Mouse (Mus musculus) granulocyte monocyte progenitor cell, adult 5-6 weeks (primary cell): ENCODE results near the gene Ccdc36. TPM values are rescaled to one million over a fixed set of nuclear protein-coding genes. Genes with fewer than 3 reads are reported as not detected.

Experiments
- ATAC-seq: replicated peaks from 2 replicates; pipeline ENCODE4 v1.8.0; 2016; ENCODE audit warnings: mild to moderate bottlenecking, moderate TSS enrichment, inconsistent platforms; ENCODE audit not compliant: poor library complexity, severe bottlenecking
- total RNA-seq, 2 experiments: library from RNA; stranded (forward) in 1 of 2; stranded (reverse) in 1 of 2; fragments of 200-712, 200-1000 nt in 1 of 2; fragments of >200 nt in 1 of 2; fragmentation: Nextera tagmentation in 1 of 2; gene quantifications; 2 replicates each; pipeline ENCODE4 v1.2.3; 2014 to 2017

The Ccdc36 gene
- not detected in 2 replicates for total RNA-seq (2014; fragmentation: Nextera tagmentation)
- 0.72 and 0.90 TPM in 2 replicates for total RNA-seq (2017)

DNA sequence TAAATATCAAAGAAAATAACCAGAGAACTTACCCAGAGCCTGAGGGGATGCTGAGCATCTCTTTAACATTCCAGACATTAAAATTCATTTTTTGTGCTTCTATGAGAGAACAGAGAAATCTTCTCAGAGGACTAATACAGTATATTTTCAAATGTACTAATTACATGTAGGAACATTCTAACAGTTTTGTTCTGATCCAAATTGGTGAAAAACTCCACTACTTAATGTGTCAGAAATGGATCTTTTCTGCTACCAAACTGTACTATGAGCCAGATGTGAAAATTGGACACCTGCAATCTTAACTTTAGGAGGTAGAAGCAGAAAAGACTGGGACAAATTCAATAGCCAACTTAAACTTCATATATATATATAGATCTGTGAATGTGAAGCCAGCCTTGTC is at the start of gene Ccdc36:
Gene Ccdc36 (minus strand): TSS at position 101 of the 400 bp plus-strand sequence.
- ATAC-seq, result no peak

DNA sequence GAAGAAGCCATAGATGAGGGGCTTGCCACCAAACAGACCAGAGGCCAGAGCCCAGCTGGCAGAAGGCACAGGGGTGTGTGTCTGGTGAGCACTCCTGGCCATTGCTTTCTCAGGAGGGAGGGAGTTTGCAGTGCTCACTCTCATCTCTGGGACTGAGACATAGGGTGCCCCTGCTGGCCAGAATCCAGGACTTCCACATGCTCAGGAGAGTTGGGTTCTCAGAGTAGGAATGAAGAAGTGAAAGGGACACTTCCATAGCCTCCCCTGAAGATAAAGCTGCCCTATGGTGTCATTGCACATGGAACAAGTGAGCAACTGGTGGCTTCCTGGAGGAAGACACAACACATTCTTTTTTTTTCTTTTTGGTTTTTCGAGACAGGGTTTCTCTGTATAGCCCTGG is 46.2 kb upstream of the Ccdc36 start:
- ATAC-seq, result peak; percentile 91

DNA sequence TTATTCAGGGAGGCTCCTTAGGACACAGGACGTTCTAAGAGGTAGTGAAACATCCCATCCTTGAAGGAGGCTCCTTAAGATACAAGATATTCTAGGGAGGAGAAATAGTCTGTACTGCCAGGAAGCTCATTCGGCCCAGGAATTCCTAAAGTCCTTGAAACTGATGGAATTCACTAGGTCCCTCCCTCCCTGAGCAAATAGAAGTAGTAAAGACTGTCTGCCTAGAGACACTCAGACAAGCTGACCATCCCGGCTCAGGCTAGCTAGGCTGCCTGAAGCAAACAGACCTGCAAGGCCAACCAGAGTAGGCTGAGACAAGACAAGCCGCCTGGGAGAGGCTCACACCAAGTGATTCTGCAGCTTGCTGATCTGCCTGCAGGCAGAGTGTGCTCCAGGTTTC is 41.6 kb upstream of the Ccdc36 start:
- no peak for ATAC-seq

- ATAC-seq, result no peak
Observed at GRCm38 (mm10) chr9:108469430-108469829, 41.1 kb upstream of the Ccdc36 start.

GRCm38 (mm10) chr9:108466219-108466618 is 37.9 kb upstream of the Ccdc36 start:
- no peak for ATAC-seq

- no peak for ATAC-seq
Observed at GRCm38 (mm10) chr9:108463713-108464112, 35.4 kb upstream of the Ccdc36 start.

DNA sequence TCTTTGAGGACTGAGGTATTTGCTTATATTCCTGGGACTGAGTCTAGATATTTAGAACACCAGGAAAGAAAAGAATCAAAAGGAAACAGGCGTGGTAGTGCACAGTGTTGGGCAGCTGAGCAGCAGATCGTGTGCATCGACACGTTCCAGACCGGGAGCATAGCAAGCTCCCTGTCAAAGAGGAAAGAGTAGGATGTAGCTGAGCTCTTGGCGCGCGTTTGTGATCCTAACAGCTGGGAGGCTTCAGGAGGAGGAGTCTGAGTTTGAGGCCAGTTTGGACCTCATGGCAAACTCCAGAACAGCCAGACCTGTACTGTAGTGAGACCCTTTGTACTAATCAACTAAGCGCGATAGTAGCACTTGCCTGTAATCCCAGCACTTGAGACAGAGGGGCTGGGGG is 33.9 kb upstream of the Ccdc36 start:
- no peak for ATAC-seq

DNA sequence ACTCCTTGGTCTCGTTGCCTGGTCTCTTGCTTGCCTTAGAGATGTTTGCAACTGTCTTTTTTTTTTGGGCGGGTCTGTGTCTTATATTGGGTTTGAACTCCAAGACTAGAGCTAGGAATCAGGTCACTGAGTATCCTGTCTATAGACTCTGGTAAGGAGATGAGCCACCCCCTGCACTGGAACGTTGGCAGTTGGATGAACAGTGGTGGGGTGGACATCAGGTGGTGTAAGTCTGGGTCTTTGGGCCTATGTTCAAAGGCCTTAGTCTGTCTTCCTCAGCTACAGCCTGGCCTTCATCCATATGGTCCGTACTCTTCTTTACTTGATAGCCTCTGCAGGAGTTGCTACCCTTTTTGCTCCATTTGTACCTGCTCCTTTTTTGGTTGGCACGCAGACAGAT is 33.4 kb upstream of the Ccdc36 start:
- no peak for ATAC-seq

GRCm38 (mm10) chr9:108461181-108461631 is 32.9 kb upstream of the Ccdc36 start, which contains the start of gene Klhdc8b:
Gene Klhdc8b, minus strand, starts transcription at chr9:108461581.
- no peak for ATAC-seq

- ATAC-seq, result peak; percentile 90
Observed at GRCm38 (mm10) chr9:108460319-108461178, 32.3 kb upstream of the Ccdc36 start, which contains the start of gene Ccdc71. Gene Ccdc71, plus strand, starts transcription at chr9:108460527.

GRCm38 (mm10) chr9:108459939-108460318 is 31.6 kb upstream of the Ccdc36 start:
- ATAC-seq, result peak; percentile 32

- no peak for ATAC-seq
Observed at GRCm38 (mm10) chr9:108456953-108457352, 28.7 kb upstream of the Ccdc36 start.

GRCm38 (mm10) chr9:108455747-108456571 is 27.7 kb upstream of the Ccdc36 start:
- no peak for ATAC-seq

GRCm38 (mm10) chr9:108454429-108454828 is 26.1 kb upstream of the Ccdc36 start:
- no peak for ATAC-seq

- ATAC-seq, result no peak
Observed at GRCm38 (mm10) chr9:108453458-108453857, 25.2 kb upstream of the Ccdc36 start.

- ATAC-seq, result peak; percentile 13
Observed at GRCm38 (mm10) chr9:108452911-108453310, 24.6 kb upstream of the Ccdc36 start.

DNA sequence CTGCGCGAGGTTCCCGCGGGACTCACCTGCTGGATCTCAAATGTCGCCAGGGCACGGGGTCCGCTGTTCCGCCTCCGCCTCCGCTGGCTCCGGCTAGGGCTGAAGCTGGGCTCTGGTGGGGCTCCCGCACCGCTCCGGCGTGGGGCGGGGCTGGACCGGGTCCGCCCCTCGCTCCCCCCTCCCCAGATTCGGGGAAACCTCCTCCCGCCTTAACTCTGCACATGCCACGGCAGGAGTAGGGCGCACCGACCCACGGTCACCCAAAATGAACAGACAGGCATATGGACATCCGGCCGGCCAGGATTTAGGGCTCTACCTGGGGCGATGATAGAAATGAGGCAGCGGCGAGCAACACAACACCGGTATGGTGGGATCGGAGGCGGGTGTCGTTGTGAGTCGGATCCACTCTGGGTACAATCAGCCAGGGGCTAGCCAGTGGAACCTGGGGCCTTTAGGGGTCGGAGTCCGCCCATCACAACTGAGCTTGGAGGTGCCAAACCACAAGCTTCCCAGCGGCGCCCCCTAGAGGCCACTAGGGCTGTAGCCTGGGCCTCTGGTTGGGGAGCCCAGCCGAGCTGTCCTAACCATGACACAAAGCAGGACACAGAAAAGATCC is 24.1 kb upstream of the Ccdc36 start:
- ATAC-seq, result peak; percentile 86

DNA sequence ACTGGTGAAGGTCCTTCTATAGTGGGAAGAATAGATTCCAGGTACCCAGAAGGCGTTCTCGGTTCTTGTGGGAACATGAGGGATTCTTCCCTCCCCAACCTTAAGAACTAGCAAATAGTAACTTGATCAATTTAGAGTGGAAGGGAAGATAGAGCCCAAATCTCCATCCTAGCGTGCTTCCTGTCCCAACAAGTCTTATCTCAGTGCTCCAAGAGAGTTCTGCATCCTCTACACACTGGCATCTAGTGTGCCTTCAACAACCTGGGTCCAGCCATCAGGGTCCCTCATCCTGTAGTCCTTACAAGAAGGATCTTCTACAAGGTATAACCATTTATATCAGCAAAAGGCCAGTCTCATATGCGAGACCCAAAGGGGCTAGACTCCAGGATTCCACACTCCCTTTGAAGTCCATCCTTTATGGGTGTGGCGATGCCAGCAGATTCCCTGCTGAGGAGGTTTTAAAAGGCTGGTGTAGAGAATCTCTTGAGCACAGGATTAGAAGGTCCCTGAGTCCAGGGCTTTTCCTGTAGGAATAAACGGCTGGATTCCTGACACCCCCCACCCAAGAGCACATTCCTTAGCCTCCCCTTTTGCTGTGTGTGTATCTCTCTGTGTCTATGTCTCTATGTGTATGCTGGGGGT is 23.4 kb upstream of the Ccdc36 start:
- no peak for ATAC-seq

DNA sequence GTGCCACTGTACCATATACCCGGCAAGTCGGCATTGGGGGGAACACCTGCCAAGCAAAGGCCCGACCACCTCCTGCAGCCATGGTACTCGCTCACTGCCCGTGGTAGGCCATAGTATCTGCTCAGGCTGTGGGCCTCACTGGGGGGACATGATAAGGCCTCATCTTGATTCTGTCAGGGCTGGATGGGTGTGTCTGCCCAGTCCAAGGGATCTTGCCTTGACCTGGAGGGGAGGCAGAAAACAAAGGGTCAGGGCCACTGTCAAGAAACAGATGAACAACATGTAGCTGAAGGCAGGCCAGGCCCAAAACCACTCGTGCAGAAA is 22.8 kb upstream of the Ccdc36 start:
- ATAC-seq, result no peak
